ENCODE assay signal across 18 mouse cellular contexts in genomic region chr12:108320096-108320495, GRCm38 (mm10). TPM values are rescaled to one million over a fixed set of nuclear protein-coding genes. Genes with fewer than 3 reads are reported as not detected.
DNase-seq lines count a peak whose midpoint lies in the region; ATAC-seq and TF ChIP-seq lines count a peak whose summit lies in the region.
"Had no signal": no experiment of that assay in that cellular context is flagged by ENCODE, and none has a peak within 500 bp of the region (broad histone marks: within the 10 kb centered on the region; RNA-seq: fewer than 3 reads in every experiment).

No protein-coding gene starts in this region.

- peaks cover 81% of the 10 kb centered on the region for H3K4me1 ChIP-seq in midbrain, embryonic 10.5 days
- H3K4me1 ChIP-seq in midbrain, postnatal 0 days (ENCODE audit: insufficient read depth, low read length) = peaks cover 3% of the 10 kb centered on the region; the same call in 1 of the 2 replicates
- no peaks in the 10 kb centered on the region; the same call in 1 of the 2 replicates for H3K4me1 ChIP-seq in embryonic facial prominence, embryonic 14.5 days (ENCODE audit: control insufficient read depth, insufficient read depth, low read length)
- no peaks in the 10 kb centered on the region for H3K4me1 ChIP-seq in forebrain, postnatal 0 days (ENCODE audit: insufficient read depth)
- peaks cover 32% of the 10 kb centered on the region for H3K4me1 ChIP-seq in midbrain, embryonic 15.5 days
- H3K4me1 ChIP-seq: liver, embryonic 15.5 days had no signal

- H3K4me2 ChIP-seq in midbrain, postnatal 0 days (ENCODE audit: low read depth, low read length, poor library complexity, severe bottlenecking) = no peak overlapping the region
- no peak overlapping the region for H3K4me2 ChIP-seq in embryonic facial prominence, embryonic 14.5 days (ENCODE audit: low read depth, low read length)
- no peak overlapping the region for H3K4me2 ChIP-seq in forebrain, postnatal 0 days (ENCODE audit: low read depth)
- H3K4me2 ChIP-seq in midbrain, embryonic 15.5 days = no peak overlapping the region
- H3K4me2 ChIP-seq: embryonic facial prominence, embryonic 12.5 days; liver, embryonic 15.5 days; stomach, embryonic 15.5 days had no signal

- peak overlapping the region; percentile 31 for H3K4me3 ChIP-seq in midbrain, embryonic 10.5 days
- no peak overlapping the region for H3K4me3 ChIP-seq in midbrain, postnatal 0 days (ENCODE audit: low read depth, low read length)
- H3K4me3 ChIP-seq in embryonic facial prominence, embryonic 14.5 days (ENCODE audit: low read depth, low read length) = no peak overlapping the region
- no peak overlapping the region for H3K4me3 ChIP-seq in forebrain, postnatal 0 days (ENCODE audit: low read depth, low read length)
- H3K4me3 ChIP-seq in midbrain, embryonic 15.5 days = no peak overlapping the region
- H3K4me3 ChIP-seq: embryonic facial prominence, embryonic 12.5 days; heart, adult 2 months; liver, embryonic 15.5 days; stomach, embryonic 15.5 days had no signal

- H3K27me3 ChIP-seq in midbrain, embryonic 10.5 days (ENCODE audit: low read depth, poor library complexity, severe bottlenecking) = peaks cover 50% of the 10 kb centered on the region
- peaks cover 18% of the 10 kb centered on the region for H3K27me3 ChIP-seq in midbrain, postnatal 0 days (ENCODE audit: insufficient read depth, low read length)
- H3K27me3 ChIP-seq in embryonic facial prominence, embryonic 14.5 days (replicated peaks; ENCODE audit: control insufficient read depth, insufficient read depth, low read length) = peaks cover 65% of the 10 kb centered on the region
- H3K27me3 ChIP-seq in forebrain, postnatal 0 days (ENCODE audit: insufficient read depth, low read length) = no peaks in the 10 kb centered on the region
- H3K27me3 ChIP-seq in midbrain, embryonic 15.5 days (replicated peaks) = peaks cover 19% of the 10 kb centered on the region

- no peaks in the 10 kb centered on the region for H3K36me3 ChIP-seq in midbrain, embryonic 10.5 days
- no peaks in the 10 kb centered on the region for H3K36me3 ChIP-seq in midbrain, postnatal 0 days (ENCODE audit: insufficient read depth, low read length)
- H3K36me3 ChIP-seq in embryonic facial prominence, embryonic 14.5 days (ENCODE audit: control insufficient read depth, insufficient read depth, low read length) = no peaks in the 10 kb centered on the region
- H3K36me3 ChIP-seq in forebrain, postnatal 0 days (ENCODE audit: insufficient read depth) = no peaks in the 10 kb centered on the region
- H3K36me3 ChIP-seq in midbrain, embryonic 15.5 days (replicated peaks) = no peaks in the 10 kb centered on the region
- H3K36me3 ChIP-seq: embryonic facial prominence, embryonic 12.5 days; liver, embryonic 15.5 days; stomach, embryonic 15.5 days had no signal

- no peak for TF ChIP-seq CTCF in midbrain, postnatal 0 days (IDR thresholded peaks at IDR 0.05)
- TF ChIP-seq CTCF in forebrain, postnatal 0 days (IDR thresholded peaks at IDR 0.05; ENCODE audit: low read depth) = no peak

- whole genome bisulfite sequencing in midbrain, embryonic 10.5 days = 7% methylated on average over 8 of the region's 8 CpGs
- 22% methylated on average over 8 of the region's 8 CpGs for WGBS in midbrain, postnatal 0 days
- WGBS in embryonic facial prominence, embryonic 14.5 days = 13% methylated on average over 8 of the region's 8 CpGs
- WGBS in forebrain, postnatal 0 days = 9% methylated on average over 8 of the region's 8 CpGs
- WGBS in midbrain, embryonic 15.5 days = 8% methylated on average over 8 of the region's 8 CpGs

- H3K9ac ChIP-seq in midbrain, postnatal 0 days (replicated peaks; ENCODE audit: low read length, poor library complexity, severe bottlenecking) = no peak overlapping the region
- H3K9ac ChIP-seq in embryonic facial prominence, embryonic 14.5 days (ENCODE audit: low read depth, low read length) = no peak overlapping the region
- no peak overlapping the region for H3K9ac ChIP-seq in forebrain, postnatal 0 days
- no peak overlapping the region for H3K9ac ChIP-seq in midbrain, embryonic 15.5 days
- H3K9ac ChIP-seq: embryonic facial prominence, embryonic 12.5 days; liver, embryonic 15.5 days; stomach, embryonic 15.5 days had no signal

- DNase-seq in midbrain, embryonic 10.5 days (ENCODE audit: low spot score) = peak; percentile 78
- DNase-seq in midbrain, postnatal 0 days (ENCODE audit: low spot score) = no peak
- DNase-seq in embryonic facial prominence, embryonic 14.5 days (ENCODE audit: low spot score) = no peak
- DNase-seq in forebrain, postnatal 0 days = no peak
- DNase-seq in adrenal gland, postnatal 10 days = no peak
- no peak for DNase-seq in T-cell, adult 2 months (ENCODE audit: low spot score)
- no peak for DNase-seq in adipocyte (ENCODE audit: low spot score)
- DNase-seq: cerebellum, postnatal 14 days; gastrocnemius, postnatal 10 days; heart, adult 2 months; kidney, adult 9 months had no signal

- H3K27ac ChIP-seq in midbrain, embryonic 10.5 days (replicated peaks) = peak overlapping the region; percentile 94
- H3K27ac ChIP-seq in midbrain, postnatal 0 days (ENCODE audit: low read depth, low read length) = no peak overlapping the region
- H3K27ac ChIP-seq in embryonic facial prominence, embryonic 14.5 days (replicated peaks; ENCODE audit: low read depth, low read length) = no peak overlapping the region
- 0 out of 2 replicates have a peak overlapping the region, but pooled peaks have one; percentile 9 for H3K27ac ChIP-seq in forebrain, postnatal 0 days (ENCODE audit: low read depth, low read length)
- H3K27ac ChIP-seq in midbrain, embryonic 15.5 days = peak overlapping the region; percentile 52
- H3K27ac ChIP-seq: embryonic facial prominence, embryonic 12.5 days; heart, adult 2 months; liver, embryonic 15.5 days; stomach, embryonic 15.5 days had no signal

- ATAC-seq in midbrain, postnatal 0 days (ENCODE audit: low FRiP score) = no peak
- 0 out of 2 replicates have a peak, but pooled peaks have one; percentile 6 for ATAC-seq in embryonic facial prominence, embryonic 14.5 days (ENCODE audit: low read depth)
- ATAC-seq in forebrain, postnatal 0 days = no peak
- no peak for ATAC-seq in midbrain, embryonic 15.5 days (replicated peaks)
- ATAC-seq: activated CD4-positive, CD25-positive, alpha-beta regulatory T cell, adult 4 months; lung, postnatal 0 days had no signal

- H3K9me3 ChIP-seq in midbrain, embryonic 10.5 days (replicated peaks) = no peaks in the 10 kb centered on the region
- no peaks in the 10 kb centered on the region for H3K9me3 ChIP-seq in midbrain, postnatal 0 days (ENCODE audit: low read length)
- H3K9me3 ChIP-seq in embryonic facial prominence, embryonic 14.5 days (ENCODE audit: control insufficient read depth, low read length) = no peaks in the 10 kb centered on the region
- no peaks in the 10 kb centered on the region for H3K9me3 ChIP-seq in forebrain, postnatal 0 days (ENCODE audit: low read length)
- no peaks in the 10 kb centered on the region for H3K9me3 ChIP-seq in midbrain, embryonic 15.5 days
- H3K9me3 ChIP-seq: embryonic facial prominence, embryonic 12.5 days; liver, embryonic 15.5 days; stomach, embryonic 15.5 days had no signal

RNA-seq across cellular contexts. Expression of gene Hhipl1, which starts 14.0 kb away (rescaled TPM):
- polyA plus RNA-seq in midbrain, embryonic 10.5 days (2016; fragmentation: Nextera tagmentation; extraction: Ambion mirVana) = 3.7 and 5.1 TPM in 2 replicates
- 9.3 and 10.4 TPM in 2 replicates for total RNA-seq in midbrain, postnatal 0 days (2014; rRNA removed)
- polyA plus RNA-seq in midbrain, postnatal 0 days (2015; fragmentation: Nextera tagmentation; extraction: Ambion mirVana) = 2.7 and 2.9 TPM in 2 replicates
- 0.58 and 0.64 TPM in 2 replicates for polyA plus RNA-seq in embryonic facial prominence, embryonic 14.5 days (2014; fragmentation: Nextera tagmentation; extraction: Ambion mirVana)
- total RNA-seq in forebrain, postnatal 0 days (2014; rRNA removed) = 3.9 and 5.2 TPM in 2 replicates
- 1.1 and 1.5 TPM in 2 replicates for polyA plus RNA-seq in forebrain, postnatal 0 days (2015; fragmentation: Nextera tagmentation; extraction: Ambion mirVana)
- polyA plus RNA-seq in midbrain, embryonic 15.5 days (2015; fragmentation: Nextera tagmentation; extraction: Ambion mirVana) = 2.7 and 2.8 TPM in 2 replicates
- total RNA-seq in adrenal gland, postnatal 10 days (2021) = 1 to 10 TPM in 1 of 2 experiments, under 1 TPM in 1; 0.96 to 1.1 TPM
- total RNA-seq: megakaryocyte progenitor cell, adult 5-6 weeks had no signal

RNA-seq across cellular contexts. Expression of gene Cyp46a1, which starts 14.1 kb away (rescaled TPM):
- polyA plus RNA-seq in midbrain, embryonic 10.5 days (2016; fragmentation: Nextera tagmentation; extraction: Ambion mirVana) = 17.5 and 19.4 TPM in 2 replicates
- 33.2 and 36.0 TPM in 2 replicates for total RNA-seq in midbrain, postnatal 0 days (2014; rRNA removed)
- polyA plus RNA-seq in midbrain, postnatal 0 days (2015; fragmentation: Nextera tagmentation; extraction: Ambion mirVana) = 52.0 and 55.3 TPM in 2 replicates
- 5.8 and 8.5 TPM in 2 replicates for polyA plus RNA-seq in embryonic facial prominence, embryonic 14.5 days (2014; fragmentation: Nextera tagmentation; extraction: Ambion mirVana)
- 30.4 and 34.9 TPM in 2 replicates for total RNA-seq in forebrain, postnatal 0 days (2014; rRNA removed)
- 41.8 and 49.6 TPM in 2 replicates for polyA plus RNA-seq in forebrain, postnatal 0 days (2015; fragmentation: Nextera tagmentation; extraction: Ambion mirVana)
- polyA plus RNA-seq in midbrain, embryonic 15.5 days (2015; fragmentation: Nextera tagmentation; extraction: Ambion mirVana) = 23.6 and 24.9 TPM in 2 replicates
- 1 to 10 TPM; 1.6 to 2.2 TPM for total RNA-seq in adrenal gland, postnatal 10 days (2021)
- polyA plus RNA-seq: activated CD4-positive, CD25-positive, alpha-beta regulatory T cell, adult 4 months had no signal

RNA-seq across cellular contexts. Expression of gene Ccdc85c, which starts 44.9 kb away (rescaled TPM):
- polyA plus RNA-seq in midbrain, embryonic 10.5 days (2016; fragmentation: Nextera tagmentation; extraction: Ambion mirVana) = 12.1 and 15.5 TPM in 2 replicates
- 69.1 and 89.6 TPM in 2 replicates for total RNA-seq in midbrain, postnatal 0 days (2014; rRNA removed)
- 16.6 and 19.9 TPM in 2 replicates for polyA plus RNA-seq in midbrain, postnatal 0 days (2015; fragmentation: Nextera tagmentation; extraction: Ambion mirVana)
- polyA plus RNA-seq in embryonic facial prominence, embryonic 14.5 days (2014; fragmentation: Nextera tagmentation; extraction: Ambion mirVana) = 4.2 and 4.7 TPM in 2 replicates
- total RNA-seq in forebrain, postnatal 0 days (2014; rRNA removed) = 66.1 and 68.0 TPM in 2 replicates
- 15.5 and 16.2 TPM in 2 replicates for polyA plus RNA-seq in forebrain, postnatal 0 days (2015; fragmentation: Nextera tagmentation; extraction: Ambion mirVana)
- polyA plus RNA-seq in midbrain, embryonic 15.5 days (2015; fragmentation: Nextera tagmentation; extraction: Ambion mirVana) = 15.3 and 15.8 TPM in 2 replicates
- 10 to 100 TPM; 19.8 to 22.1 TPM for total RNA-seq in adrenal gland, postnatal 10 days (2021)

RNA-seq across cellular contexts. Expression of gene Eml1, which starts 50.7 kb away (rescaled TPM):
- 121 and 123 TPM in 2 replicates for polyA plus RNA-seq in midbrain, embryonic 10.5 days (2016; fragmentation: Nextera tagmentation; extraction: Ambion mirVana)
- 43.9 and 52.0 TPM in 2 replicates for total RNA-seq in midbrain, postnatal 0 days (2014; rRNA removed)
- 34.0 and 37.4 TPM in 2 replicates for polyA plus RNA-seq in midbrain, postnatal 0 days (2015; fragmentation: Nextera tagmentation; extraction: Ambion mirVana)
- polyA plus RNA-seq in embryonic facial prominence, embryonic 14.5 days (2014; fragmentation: Nextera tagmentation; extraction: Ambion mirVana) = 62.3 and 62.8 TPM in 2 replicates
- 69.1 and 82.9 TPM in 2 replicates for total RNA-seq in forebrain, postnatal 0 days (2014; rRNA removed)
- polyA plus RNA-seq in forebrain, postnatal 0 days (2015; fragmentation: Nextera tagmentation; extraction: Ambion mirVana) = 42.8 and 43.5 TPM in 2 replicates
- polyA plus RNA-seq in midbrain, embryonic 15.5 days (2015; fragmentation: Nextera tagmentation; extraction: Ambion mirVana) = 52.9 and 61.3 TPM in 2 replicates
- total RNA-seq in adrenal gland, postnatal 10 days (2021) = 10 to 100 TPM; 32.8 to 36.7 TPM
- total RNA-seq: megakaryocyte progenitor cell, adult 5-6 weeks had no signal

Comparison
In these comparisons a context has a peak if more than half of its experiments do, and no peak if none do; other contexts are left out.
1. H3K27ac ChIP-seq: peak in midbrain, embryonic 10.5 days (single experiment), forebrain, postnatal 0 days (single experiment) and midbrain, embryonic 15.5 days (single experiment); none in midbrain, postnatal 0 days (single experiment) and embryonic facial prominence, embryonic 14.5 days (single experiment).